Mouse (Mus musculus) spleen, adult 2 months (tissue): ENCODE data around the gene Jchain.

Experiments
- CTCF ChIP-seq: fragments of 200-500 bp; IDR thresholded peaks from 2 replicates; pipeline ENCODE4 v1.5.1; 2011; ENCODE audit warnings: mild to moderate bottlenecking, inconsistent platforms; ENCODE audit not compliant: insufficient read depth, insufficient read length, insufficient replicate concordance; ENCODE audit errors: extremely low read depth
- POLR2A ChIP-seq: fragments of 200-500 bp; IDR thresholded peaks from 2 replicates; pipeline ENCODE4 v1.6.1; 2011; ENCODE audit warnings: low read depth, low read length, inconsistent platforms

GRCm38 (mm10) chr5:88499781-88500180 lies 27.9 kb downstream of the Jchain start:
- no peak for TF ChIP-seq CTCF
- TF ChIP-seq POLR2A = no peak
